Mouse (Mus musculus) forebrain, embryonic 15.5 days (tissue): ENCODE measurements around the gene Usp27x. TPM values are rescaled to one million over a fixed set of nuclear protein-coding genes. Genes with fewer than 3 reads are reported as not detected.

Experiments
- polyA plus RNA-seq: library from polyadenylated mRNA; unstranded; fragments of >200 nt; fragmentation: Nextera tagmentation; extraction: Ambion mirVana; gene quantifications from 2 replicates; pipeline ENCODE4 v1.2.1, GENCODE M21; 2015

The Usp27x gene
- polyA plus RNA-seq, 1 experiment from 2014 or later: 1.9 TPM

Other genes starting within 250 kb of the Usp27x start
- gene Clcn5, start 56.5 kb downstream of the Usp27x start, polyA plus RNA-seq: 5.4 and 5.6 TPM in 2 replicates
- gene Foxp3, start 197.8 kb upstream of the Usp27x start, polyA plus RNA-seq: 0.05 and 0.10 TPM in 2 replicates
- 4.8 and 4.9 TPM in 2 replicates for gene Ppp1r3f, start 198.5 kb upstream of the Usp27x start, polyA plus RNA-seq
- 40.5 and 42.4 TPM in 2 replicates for gene Ccdc22, start 229.7 kb upstream of the Usp27x start, polyA plus RNA-seq
- 0.05 and 0.19 TPM in 2 replicates for gene Cacna1f, start 231.3 kb upstream of the Usp27x start, polyA plus RNA-seq